Mouse (Mus musculus) MEL (cell line): Measurements from ENCODE around the gene Fam166a. TPM values are rescaled to one million over a fixed set of nuclear protein-coding genes. Genes with fewer than 3 reads are reported as not detected.

Source experiments
- DNase-seq: peaks from one replicate; pipeline ENCODE4 v3.0.0; 2011; ENCODE audit warnings: low read depth, low spot score
- H3K27ac ChIP-seq: 2 replicates; pipeline ENCODE4 v1.5.1; 2012; ENCODE audit warnings: low read depth, mild to moderate bottlenecking, control low read depth, low read length, moderate library complexity; ENCODE audit not compliant: control insufficient read depth
- H3K27me3 ChIP-seq, 2 experiments: fragments of 150-350 bp in 1 of 2; sonication (generic) in 1 of 2; 2 replicates each; pipeline ENCODE4 v1.6.1; 2012; ENCODE audit warnings: low read length in 2 of 2, mild to moderate bottlenecking in 2 of 2, improper control_type of control experiment in 1 of 2, moderate library complexity in 1 of 2; ENCODE audit not compliant: insufficient read depth in 2 of 2, control insufficient read depth in 1 of 2
- H3K36me3 ChIP-seq, 2 experiments: 2 replicates each; pipeline ENCODE4 v1.6.1; 2012 to 2014; ENCODE audit warnings: low read length in 2 of 2, improper control_type of control experiment in 1 of 2, inconsistent platforms in 1 of 2, mild to moderate bottlenecking in 1 of 2; ENCODE audit not compliant: insufficient read depth in 2 of 2, control insufficient read depth in 1 of 2
- H3K4me1 ChIP-seq, 2 experiments: fragments of 150-350 bp in 1 of 2; sonication (generic) in 1 of 2; 2 replicates each; pipeline ENCODE4 v1.6.1; 2012; ENCODE audit warnings: low read length in 2 of 2, improper control_type of control experiment in 1 of 2, mild to moderate bottlenecking in 1 of 2; ENCODE audit not compliant: insufficient read depth in 2 of 2, control insufficient read depth in 1 of 2
- H3K4me3 ChIP-seq, 2 experiments: fragments of 150-350 bp in 1 of 2; sonication (generic) in 1 of 2; 2 replicates each; pipeline ENCODE4 v1.5.1; 2012; ENCODE audit warnings: low read depth in 2 of 2, low read length in 2 of 2, mild to moderate bottlenecking in 2 of 2, moderate library complexity in 2 of 2, control low read depth in 1 of 2, improper control_type of control experiment in 1 of 2; ENCODE audit not compliant: control insufficient read depth in 1 of 2, insufficient read depth in 1 of 2
- H3K79me2 ChIP-seq: 2 replicates; pipeline ENCODE4 v1.6.1; 2012; ENCODE audit warnings: mild to moderate bottlenecking, low read length, moderate library complexity; ENCODE audit not compliant: control insufficient read depth, poor library complexity, insufficient read depth
- H3K9ac ChIP-seq: 2 replicates; pipeline ENCODE4 v1.6.1; 2012; ENCODE audit warnings: low read depth, mild to moderate bottlenecking, control low read depth, low read length, moderate library complexity; ENCODE audit not compliant: control insufficient read depth, poor library complexity, severe bottlenecking
- H3K9me3 ChIP-seq: fragments of 150-350 bp; sonication (generic); replicated peaks from 2 replicates; pipeline ENCODE4 v1.6.1; 2012; ENCODE audit warnings: mild to moderate bottlenecking, low read length, improper control_type of control experiment, moderate library complexity; ENCODE audit not compliant: insufficient read depth
- E2F4 ChIP-seq: IDR thresholded peaks from 2 replicates; pipeline ENCODE4 v1.6.1; 2011; ENCODE audit warnings: low read depth, low read length, improper control_type of control experiment, borderline replicate concordance
- EP300 ChIP-seq, 2 experiments: IDR thresholded peaks; 2 replicates each; pipeline ENCODE4 v1.6.1; 2011; ENCODE audit warnings: improper control_type of control experiment in 2 of 2, low read length in 2 of 2, low read depth in 1 of 2, mild to moderate bottlenecking in 1 of 2
- ETS1 ChIP-seq: IDR thresholded peaks from 2 replicates; pipeline ENCODE4 v1.6.1; 2012; ENCODE audit warnings: low read depth, mild to moderate bottlenecking, inconsistent platforms, low read length, improper control_type of control experiment, moderate library complexity
- GABPA ChIP-seq: IDR thresholded peaks from 2 replicates; pipeline ENCODE4 v1.6.1; 2012; ENCODE audit warnings: low read depth, mild to moderate bottlenecking, inconsistent platforms, low read length, improper control_type of control experiment, moderate library complexity
- KAT2A ChIP-seq: conservative IDR thresholded peaks from 2 replicates; pipeline ENCODE4 v1.6.1; 2012; ENCODE audit warnings: low read depth, low read length, improper control_type of control experiment, inconsistent platforms
- MAX ChIP-seq: IDR thresholded peaks from 2 replicates; pipeline ENCODE4 v1.6.1; 2011; ENCODE audit warnings: low read length, improper control_type of control experiment
- MYB ChIP-seq: IDR thresholded peaks from 2 replicates; pipeline ENCODE4 v1.6.1; 2011; ENCODE audit warnings: mild to moderate bottlenecking, low read depth, low read length, improper control_type of control experiment
- MYC ChIP-seq: IDR thresholded peaks from 2 replicates; pipeline ENCODE4 v1.6.1; 2011; ENCODE audit warnings: low read depth, mild to moderate bottlenecking, low read length, improper control_type of control experiment, moderate library complexity
- POLR2AphosphoS5 ChIP-seq: IDR thresholded peaks from 2 replicates; pipeline ENCODE4 v1.6.1; 2012; ENCODE audit warnings: low read depth, borderline replicate concordance, mild to moderate bottlenecking, inconsistent platforms, low read length, moderate library complexity, mixed read lengths
- RAD21 ChIP-seq: IDR thresholded peaks from 2 replicates; pipeline ENCODE4 v1.6.1; 2011; ENCODE audit warnings: mild to moderate bottlenecking, low read depth, low read length, improper control_type of control experiment
- RCOR1 ChIP-seq: IDR thresholded peaks from 2 replicates; pipeline ENCODE4 v1.6.1; 2012; ENCODE audit warnings: low read depth, mild to moderate bottlenecking, inconsistent platforms, low read length, improper control_type of control experiment
- SIN3A ChIP-seq: IDR thresholded peaks from 2 replicates; pipeline ENCODE4 v1.6.1; 2012; ENCODE audit warnings: low read length, improper control_type of control experiment, inconsistent platforms
- TAL1 ChIP-seq: IDR thresholded peaks from 2 replicates; pipeline ENCODE4 v1.6.1; 2012; ENCODE audit warnings: mild to moderate bottlenecking, inconsistent platforms, low read length, moderate library complexity, mixed read lengths
- TCF12 ChIP-seq: IDR thresholded peaks from 2 replicates; pipeline ENCODE4 v1.6.1; 2014; ENCODE audit warnings: low read depth, mild to moderate bottlenecking, inconsistent platforms, low read length, improper control_type of control experiment, moderate library complexity
- USF1 ChIP-seq: IDR thresholded peaks from 2 replicates; pipeline ENCODE4 v1.6.1; 2014; ENCODE audit warnings: low read depth, mild to moderate bottlenecking, inconsistent platforms, low read length, improper control_type of control experiment, moderate library complexity
- USF2 ChIP-seq, 2 experiments: IDR thresholded peaks; 2 replicates each; pipeline ENCODE4 v1.6.1; 2011 to 2012; ENCODE audit warnings: improper control_type of control experiment in 2 of 2, low read length in 2 of 2, borderline replicate concordance in 1 of 2, inconsistent platforms in 1 of 2, low read depth in 1 of 2, mild to moderate bottlenecking in 1 of 2; ENCODE audit not compliant: insufficient read depth in 1 of 2
- ZC3H11A ChIP-seq: IDR thresholded peaks from 2 replicates; pipeline ENCODE4 v1.6.1; 2012; ENCODE audit warnings: low read depth, mild to moderate bottlenecking, inconsistent platforms, low read length, improper control_type of control experiment
- ZMIZ1 ChIP-seq: IDR thresholded peaks from 2 replicates; pipeline ENCODE4 v1.6.1; 2012; ENCODE audit warnings: low read depth, mild to moderate bottlenecking, inconsistent platforms, low read length, improper control_type of control experiment, moderate library complexity
- ZNF384 ChIP-seq: IDR thresholded peaks from 2 replicates; pipeline ENCODE4 v1.6.1; 2012; ENCODE audit warnings: low read depth, mild to moderate bottlenecking, inconsistent platforms, low read length, improper control_type of control experiment
- polyA plus RNA-seq, 2 experiments: library from polyadenylated mRNA; stranded (reverse) in 1 of 2; unstranded in 1 of 2; fragments of >175 nt in 1 of 2; fragments of >200 nt in 1 of 2; gene quantifications; 2 replicates each; pipeline versions ENCODE4 v1.2.1 to v1.2.4; 2012; ENCODE audit warnings: low replicate concordance in 2 of 2, low read depth in 1 of 2; ENCODE audit not compliant: insufficient read length in 2 of 2, insufficient read depth in 1 of 2, missing spikeins in 1 of 2
- total RNA-seq: library from RNA; depleted of rRNA; stranded (reverse); fragments of 300-350 nt; gene quantifications from 2 replicates; pipeline ENCODE4 v1.2.3, GENCODE M21; 2012

Gene Fam166a
- total and polyA plus RNA-seq, 3 experiments, result 1.1 to 15.6 TPM; not detected in 1

- DNase-seq, result peak; percentile 80
- peaks cover 9 to 31% of the 10 kb centered on the region in 2 experiments for H3K4me1 ChIP-seq
- H3K79me2 ChIP-seq, result no peaks in the 10 kb centered on the region; the same call in 1 of the 2 replicates
- peaks cover 0 to 8% of the 10 kb centered on the region in 2 experiments; a peak in 2 of 4 replicates for H3K36me3 ChIP-seq
- H3K27me3 ChIP-seq, result no peaks in the 10 kb centered on the region
- H3K4me3 ChIP-seq, result 0 out of 4 replicates have a peak overlapping the region, but pooled peaks of 1 of the 2 experiments have one; percentile 19
- no peak overlapping the region for H3K9ac ChIP-seq
- TF ChIP-seq MAX (no peak), RCOR1 (0 out of 2 replicates have a peak, but pooled peaks have one; percentile 27), SIN3A (0 out of 2 replicates have a peak, but pooled peaks have one; percentile 25), TCF12 (peak; percentile 75), MYB (no peak), POLR2AphosphoS5 (no peak), EP300 (IDR thresholded peaks at IDR 0.05; ENCODE audit: low read depth in 1 of 2, low read length in 2 of 2) (peak; percentile 50 to 71), RAD21 (no peak), E2F4 (no peak), ETS1 (peak; percentile 75), USF1 (no peak), KAT2A (no peak), TAL1 (peak; percentile 79)
- TF ChIP-seq, all 39 proteins: peak for 6
- Histone ChIP-seq H3K9me3 (no peaks in the 10 kb centered on the region), H3K27ac (no peak overlapping the region)
Measured at GRCm38 (mm10) chr2:25233421-25233820, 14.9 kb downstream of the Fam166a start.

GRCm38 (mm10) chr2:25234050-25234449 lies 15.5 kb downstream of the Fam166a start, which contains the start of gene Slc34a3:
Gene Slc34a3, minus strand, starts transcription at chr2:25234364.
- no peaks in the 10 kb centered on the region for H3K9me3 ChIP-seq
- H3K9ac ChIP-seq, result no peak within 1 kb of the TSS
- H3K4me3 ChIP-seq, result 0 out of 4 replicates have a peak within 1 kb of the TSS, but pooled peaks of 1 of the 2 experiments have one; percentile 19
- no peaks in the 10 kb centered on the region for H3K27me3 ChIP-seq
- no peak within 1 kb of the TSS for H3K27ac ChIP-seq
- H3K4me1 ChIP-seq, result peaks cover 6 to 29% of the 10 kb centered on the region in 2 experiments
- H3K36me3 ChIP-seq, result peaks cover 0 to 6% of the 10 kb centered on the region in 2 experiments; a peak in 2 of 4 replicates
- no peaks in the 10 kb centered on the region for H3K79me2 ChIP-seq
- TF ChIP-seq SIN3A, result no peak
- no peak for TF ChIP-seq ZMIZ1
- no peak for TF ChIP-seq TAL1
- no peak for TF ChIP-seq ZNF384
- TF ChIP-seq ZC3H11A, result no peak
- no peak for TF ChIP-seq USF2 (IDR thresholded peaks at IDR 0.05; ENCODE audit: borderline replicate concordance in 1 of 2, insufficient read depth in 1 of 2, low read depth in 1 of 2, low read length in 2 of 2)
- TF ChIP-seq GABPA, result no peak
- TF ChIP-seq MYC, result no peak
- TF ChIP-seq POLR2AphosphoS5, result no peak
- no peak for DNase-seq
